Mouse (Mus musculus): ENCODE results near the gene Cd48. TPM values are rescaled to one million over a fixed set of nuclear protein-coding genes. Genes with fewer than 3 reads are reported as not detected.
"Not testable (repeated sequence)": the region's sequence is repeated elsewhere in the genome, so short reads cannot be mapped to it uniquely, and the experiment has no call there.

Gene Cd48
- under 1 TPM; 0.38 to 0.62 TPM for total RNA-seq (2021)
- long read RNA-seq, result 0 reads

GRCm38 (mm10) chr1:171681531-171682299 is at the start of gene Cd48:
Gene Cd48, plus strand, starts transcription at chr1:171682009.
- no peak for DNase-seq (ENCODE audit: low spot score in 2 of 2)

GRCm38 (mm10) chr1:171635696-171636095 is 46.1 kb upstream of the Cd48 start:
- DNase-seq (ENCODE audit: low spot score in 2 of 2), result no peak

GRCm38 (mm10) chr1:171637101-171637500 is 44.7 kb upstream of the Cd48 start:
- no peak for DNase-seq (ENCODE audit: low spot score in 2 of 2)

DNA sequence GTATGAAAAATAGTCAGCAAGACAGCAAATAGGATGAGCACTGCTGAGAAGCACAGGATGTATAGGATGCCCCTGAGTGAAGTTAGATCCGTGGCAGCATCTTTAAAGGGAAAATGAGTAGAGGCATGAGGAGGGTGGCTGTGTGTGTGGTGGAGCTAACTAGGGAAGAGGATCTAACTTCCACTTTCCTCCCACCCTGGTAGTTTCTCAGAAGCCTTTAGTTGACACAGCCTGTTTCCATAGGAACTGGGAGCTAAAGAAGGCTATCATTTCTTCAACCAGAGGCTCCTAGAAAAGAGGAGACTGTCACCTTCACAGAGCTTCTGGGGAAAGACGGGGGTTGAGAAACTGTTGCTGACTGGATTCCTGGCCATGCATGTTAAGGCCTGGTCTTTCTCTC is 43.1 kb upstream of the Cd48 start:
- DNase-seq (ENCODE audit: low spot score in 2 of 2), result no peak

DNA sequence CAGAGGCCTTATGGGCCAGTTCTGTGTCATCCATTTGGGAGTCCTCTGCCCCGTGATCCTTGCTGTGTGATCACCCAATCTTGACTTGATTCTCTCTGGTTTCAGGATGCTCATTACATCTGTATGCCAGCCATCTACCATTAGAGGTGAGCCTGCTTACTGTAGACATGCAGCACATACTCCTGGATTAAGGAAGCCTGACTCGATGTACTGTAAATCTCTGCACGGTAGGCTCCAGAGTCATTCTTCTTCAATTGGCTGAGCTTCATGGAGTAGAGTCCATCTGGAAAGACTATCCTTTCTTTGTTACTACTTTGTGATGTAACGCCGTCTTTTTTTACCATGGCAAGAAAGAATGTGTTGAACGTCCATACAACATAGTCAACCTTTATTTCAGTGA is 41.0 kb upstream of the Cd48 start:
- DNase-seq (ENCODE audit: low spot score in 2 of 2), result no peak

GRCm38 (mm10) chr1:171643612-171644011 is 38.2 kb upstream of the Cd48 start:
- DNase-seq (ENCODE audit: low spot score in 2 of 2), result no peak

- DNase-seq (ENCODE audit: low spot score in 2 of 2), result no peak
These were observed 35.3 kb upstream of the Cd48 start for GRCm38 (mm10) chr1:171646429-171646940.

- DNase-seq (ENCODE audit: low spot score in 2 of 2), result no peak
These were observed 34.1 kb upstream of the Cd48 start for GRCm38 (mm10) chr1:171647716-171648115.

GRCm38 (mm10) chr1:171648840-171649239 is 33.0 kb upstream of the Cd48 start:
- no peak for DNase-seq (ENCODE audit: low spot score in 2 of 2)

DNA sequence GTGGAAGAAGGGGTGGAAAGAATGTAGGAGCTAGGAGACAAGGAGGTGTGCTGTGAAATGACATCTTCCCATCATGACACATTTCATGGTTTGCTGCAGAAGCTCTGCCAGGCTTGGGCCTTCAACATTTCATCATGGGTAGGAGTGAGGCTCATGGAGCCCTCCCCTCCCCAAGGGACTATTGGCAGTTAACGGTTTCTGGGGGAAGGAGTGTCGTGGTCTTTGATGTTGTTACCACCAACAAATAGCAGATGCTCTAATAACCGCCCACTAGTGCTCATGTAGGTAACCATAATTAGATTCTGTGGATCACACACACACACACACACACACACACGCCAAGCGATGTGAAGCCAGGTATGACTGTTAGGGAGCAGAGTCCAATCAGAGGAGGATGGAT is 29.1 kb upstream of the Cd48 start, which contains the start of gene Slamf7:
Gene Slamf7, minus strand, starts transcription at position 302 of the 400 bp plus-strand sequence.
- DNase-seq (ENCODE audit: low spot score in 2 of 2), result no peak

DNA sequence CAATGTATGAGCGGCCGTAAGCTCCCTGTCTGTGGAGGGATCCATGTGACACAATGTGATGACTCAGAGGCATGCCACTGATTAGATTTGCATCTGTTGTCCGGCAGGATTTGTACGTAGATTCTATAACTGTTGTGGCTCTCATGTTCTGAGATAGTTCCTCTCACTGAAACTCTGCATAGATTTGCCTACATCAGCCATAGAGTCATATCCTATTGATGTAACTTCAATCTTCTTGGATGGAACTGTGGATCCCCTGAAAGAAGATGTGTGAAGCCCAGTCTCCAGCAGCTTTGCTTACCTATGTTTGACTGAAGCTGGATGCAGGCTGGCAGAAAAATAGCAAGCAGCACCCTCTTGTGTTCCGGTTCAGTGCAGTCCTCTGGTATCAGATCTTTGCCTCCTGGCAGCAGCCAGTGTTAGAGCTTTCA is 23.2 kb upstream of the Cd48 start:
- DNase-seq (ENCODE audit: low spot score in 2 of 2), result peak; percentile 24 to 45

GRCm38 (mm10) chr1:171660423-171660822 is 21.4 kb upstream of the Cd48 start:
- no peak for DNase-seq (ENCODE audit: low spot score in 2 of 2)

GRCm38 (mm10) chr1:171661482-171661881 is 20.3 kb upstream of the Cd48 start:
- no peak for DNase-seq (ENCODE audit: low spot score in 2 of 2)

GRCm38 (mm10) chr1:171663757-171664156 is 18.1 kb upstream of the Cd48 start:
- DNase-seq (ENCODE audit: low spot score in 2 of 2), result no peak

DNA sequence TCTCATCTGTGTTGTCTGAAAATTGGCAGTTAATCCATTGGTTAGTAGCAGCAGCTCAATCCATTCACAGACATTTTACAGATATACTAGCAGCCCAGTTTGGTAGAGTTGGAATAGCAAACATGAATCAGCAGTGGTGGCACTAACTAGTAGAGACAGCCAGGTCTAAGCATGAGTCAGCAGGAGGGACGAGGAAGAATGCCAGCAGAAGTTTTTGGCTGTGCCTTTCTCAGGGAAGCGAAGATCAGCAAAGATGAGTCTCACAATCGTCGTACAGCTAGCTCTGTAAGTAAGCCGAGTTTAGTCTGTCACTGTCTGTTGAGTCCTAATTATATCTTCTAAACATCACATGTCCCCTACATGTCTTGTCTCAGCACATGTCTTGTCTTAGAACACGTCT is 15.5 kb upstream of the Cd48 start:
- no peak for DNase-seq (ENCODE audit: low spot score in 2 of 2)

DNA sequence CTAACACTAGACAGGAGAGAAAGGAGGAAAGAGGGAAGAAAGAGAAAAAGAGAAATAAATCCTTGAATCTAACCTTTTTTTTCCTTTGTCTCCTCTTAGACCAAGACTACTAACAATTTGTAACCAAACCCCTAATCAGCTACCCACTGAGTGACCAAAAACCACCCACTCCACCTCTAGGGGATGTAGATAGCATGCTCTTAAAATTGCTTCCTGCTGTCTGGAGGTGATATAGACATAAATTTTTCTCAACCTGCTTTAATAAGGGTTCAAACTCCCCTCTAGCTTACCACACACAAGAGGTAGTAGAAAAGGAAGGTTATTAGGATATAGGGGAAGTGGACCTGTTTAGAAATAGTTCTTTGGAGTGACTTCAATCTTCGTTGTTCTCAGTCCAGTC is 14.6 kb upstream of the Cd48 start:
- no peak for DNase-seq (ENCODE audit: low spot score in 2 of 2)

DNA sequence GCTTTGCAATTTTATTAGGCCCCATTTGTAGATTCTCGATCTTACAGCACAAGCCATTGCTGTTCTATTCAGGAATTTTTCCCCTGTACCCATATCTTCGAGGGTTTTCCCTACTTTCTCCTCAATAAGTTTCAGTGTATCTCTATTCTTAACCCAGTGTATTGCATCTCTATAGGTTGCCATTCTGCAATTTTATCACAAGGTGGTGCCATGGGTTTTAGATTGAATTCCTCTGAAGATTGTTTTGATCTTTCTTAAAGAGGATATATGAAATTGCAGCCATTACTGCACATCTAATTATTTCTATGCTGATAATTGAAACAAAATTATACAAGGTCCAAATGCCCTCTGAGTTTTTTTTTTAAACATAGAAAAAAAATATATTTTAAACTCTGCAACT is 9.4 kb upstream of the Cd48 start:
- DNase-seq (ENCODE audit: low spot score in 2 of 2), result not testable (repeated sequence)

DNA sequence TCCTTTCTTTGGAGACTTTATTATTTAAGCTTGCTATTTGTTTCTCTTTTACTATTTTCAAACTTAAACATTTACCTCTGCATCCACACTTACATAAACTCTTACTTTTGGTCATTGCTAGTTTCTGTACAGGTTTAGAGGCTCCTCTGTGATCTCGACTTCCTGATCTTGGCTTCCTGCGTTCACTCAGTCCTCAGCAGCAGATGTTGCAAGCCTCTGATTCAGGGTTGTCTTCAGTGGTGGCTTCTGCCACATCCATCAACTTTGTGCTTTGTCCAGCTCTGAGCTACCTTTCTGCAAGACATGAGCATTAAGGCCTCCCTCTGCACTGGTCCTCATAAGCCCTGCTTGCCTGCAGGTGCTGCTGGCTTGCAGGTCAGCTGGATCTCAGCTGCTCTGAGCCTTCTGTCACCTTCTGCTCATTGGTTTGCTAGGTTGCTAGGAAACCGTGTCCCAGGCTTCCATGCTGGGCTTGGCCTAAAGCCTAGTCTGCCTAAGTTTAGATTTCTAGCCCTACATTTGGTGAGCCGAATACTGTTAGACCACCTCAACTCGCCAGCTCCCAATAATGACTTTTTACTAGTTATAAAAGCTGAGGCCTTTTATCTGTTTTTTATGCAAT is 8.8 kb upstream of the Cd48 start:
- DNase-seq (ENCODE audit: low spot score in 2 of 2), result peak; percentile 56 to 76

- no peak for DNase-seq (ENCODE audit: low spot score in 2 of 2)
These were observed 7.3 kb upstream of the Cd48 start for GRCm38 (mm10) chr1:171674467-171674866.

GRCm38 (mm10) chr1:171677721-171678120 is 4.1 kb upstream of the Cd48 start:
- DNase-seq (ENCODE audit: low spot score in 2 of 2), result no peak

- no peak for DNase-seq (ENCODE audit: low spot score in 2 of 2)
These were observed 800 bp upstream of the Cd48 start for GRCm38 (mm10) chr1:171681009-171681408.

DNA sequence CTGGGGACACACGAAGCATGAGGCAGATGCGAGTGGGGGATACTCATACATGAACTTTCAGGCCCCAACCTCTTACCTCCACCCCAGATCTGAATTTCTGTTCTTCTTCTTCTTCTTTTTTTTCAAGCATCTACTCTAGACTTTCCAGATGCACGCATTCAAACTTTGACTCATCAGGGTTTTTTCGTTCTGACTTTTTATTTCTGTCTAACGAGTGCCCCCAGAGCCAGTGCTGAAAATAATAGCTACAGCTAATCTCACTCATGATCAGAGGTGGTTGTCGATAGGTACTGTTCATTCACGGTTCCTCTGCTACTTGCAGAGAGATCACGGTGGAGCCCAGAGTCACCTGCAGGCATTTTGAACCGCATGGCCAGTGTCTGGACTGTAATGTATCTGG is 3.1 kb downstream of the Cd48 start:
- DNase-seq (ENCODE audit: low spot score in 2 of 2), result no peak

GRCm38 (mm10) chr1:171687320-171687719 is 5.5 kb downstream of the Cd48 start:
- no peak for DNase-seq (ENCODE audit: low spot score in 2 of 2)
